Mouse (Mus musculus): ENCODE data around the gene Gm11565.

- TF ChIP-seq CTCF (IDR thresholded peaks at IDR 0.05; ENCODE audit: low read depth, low read length) (no peak), POLR2A (IDR thresholded peaks at IDR 0.05; ENCODE audit: borderline replicate concordance, low read depth, low read length) (no peak)
Measured at GRCm38 (mm10) chr11:99914451-99914850, at the start of gene Gm11565.

All from bone marrow macrophage, adult 2 months (primary cell).